Mouse (Mus musculus) brain, embryonic 14.5 days (tissue): ENCODE data around the gene Mup15. TPM values are rescaled to one million over a fixed set of nuclear protein-coding genes. Genes with fewer than 3 reads are reported as not detected.
"Not testable (repeated sequence)": the region's sequence is repeated elsewhere in the genome, so short reads cannot be mapped to it uniquely, and the experiment has no call there.

Experiments used
- DNase-seq: peaks from one replicate; pipeline ENCODE4 v3.0.0-alpha.2; 2011; ENCODE audit warnings: low read depth
- polyA plus RNA-seq: library from polyadenylated mRNA; depleted of rRNA; stranded (reverse); fragments of >200 nt; gene quantifications from 2 replicates; pipeline ENCODE4 v1.2.3, GENCODE M21; 2012; rRNA removed

Mup15 gene
- polyA plus RNA-seq, result not detected in 2 replicates

DNA sequence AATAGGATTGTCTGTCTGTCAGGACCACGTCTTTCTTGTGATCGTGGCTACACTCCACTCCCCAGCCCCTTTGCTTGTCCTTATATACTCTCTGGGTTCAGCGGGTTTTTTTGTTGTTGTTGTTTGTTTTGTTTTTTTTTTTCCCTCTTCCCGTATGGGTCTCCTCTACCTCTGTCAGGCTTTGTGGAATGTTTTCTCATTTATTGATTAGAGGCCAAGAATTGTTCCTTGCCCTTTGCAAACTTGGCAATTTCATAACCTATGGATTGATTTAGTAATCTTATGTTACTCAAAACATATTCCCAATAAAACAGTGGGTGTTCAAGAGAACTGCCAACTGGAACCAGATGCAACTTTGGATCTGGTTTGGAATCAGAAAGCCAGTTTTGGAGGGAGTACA lies at the start of gene Mup15:
TSS of gene Mup15 (minus strand) at position 101 of the 400 bp plus-strand sequence.
- not testable (repeated sequence) for DNase-seq

Other genes starting within 250 kb of the Mup15 start
- not detected in 2 replicates for gene Mup13, start 211.5 kb downstream of the Mup15 start, polyA plus RNA-seq
- gene Mup14, start 135.7 kb downstream of the Mup15 start, polyA plus RNA-seq, result not detected in 2 replicates
- not detected in 2 replicates for gene Mup16, start 79.8 kb upstream of the Mup15 start, polyA plus RNA-seq
- not detected in 2 replicates for gene Mup17, start 156.1 kb upstream of the Mup15 start, polyA plus RNA-seq
- gene Mup18, start 234.4 kb upstream of the Mup15 start, polyA plus RNA-seq, result not detected in 2 replicates